Mouse (Mus musculus) ovary, postnatal 14 days (tissue): ENCODE results near the gene Kansl3.

Experiments used
- DNase-seq: peaks from one replicate; pipeline ENCODE4 v3.0.0; 2022; ENCODE audit warnings: low spot score

The Kansl3 gene

DNA sequence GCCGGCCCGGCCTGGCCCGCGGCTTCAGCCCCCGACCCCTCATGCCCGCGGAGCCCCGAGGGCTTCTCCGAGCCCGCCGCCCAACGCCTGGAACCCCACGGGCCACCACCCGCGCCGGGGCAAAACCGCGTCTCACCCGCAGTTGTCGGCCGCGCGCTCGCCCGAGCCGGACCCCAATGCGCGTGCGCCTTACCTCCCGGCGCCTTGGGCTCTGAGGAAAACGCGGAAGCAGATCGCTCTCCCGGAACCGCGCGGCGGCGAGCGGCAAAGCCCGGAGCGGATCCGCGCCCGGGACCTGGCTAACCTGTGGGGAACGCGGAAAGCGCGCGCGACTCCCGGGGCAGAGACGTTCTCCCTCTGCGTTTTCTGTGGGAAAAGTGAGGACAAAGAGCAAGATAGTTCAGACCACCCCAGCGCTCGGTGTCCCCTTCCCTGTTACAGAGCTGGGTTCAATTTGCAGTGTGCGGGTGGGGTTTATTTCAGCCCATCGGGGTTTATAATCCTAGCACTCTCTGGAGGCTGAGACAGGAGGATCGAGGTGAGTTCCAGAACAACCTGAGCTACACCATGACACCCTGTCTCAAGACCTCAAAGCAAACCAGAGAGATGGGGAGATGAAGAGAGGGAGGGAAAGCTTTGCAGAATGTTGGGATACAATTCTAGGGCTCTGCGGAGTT, at the start of gene Kansl3:
Gene Kansl3 (minus strand): TSS at position 213 of the 677 bp plus-strand sequence.
- peak; percentile 90 for DNase-seq

DNA sequence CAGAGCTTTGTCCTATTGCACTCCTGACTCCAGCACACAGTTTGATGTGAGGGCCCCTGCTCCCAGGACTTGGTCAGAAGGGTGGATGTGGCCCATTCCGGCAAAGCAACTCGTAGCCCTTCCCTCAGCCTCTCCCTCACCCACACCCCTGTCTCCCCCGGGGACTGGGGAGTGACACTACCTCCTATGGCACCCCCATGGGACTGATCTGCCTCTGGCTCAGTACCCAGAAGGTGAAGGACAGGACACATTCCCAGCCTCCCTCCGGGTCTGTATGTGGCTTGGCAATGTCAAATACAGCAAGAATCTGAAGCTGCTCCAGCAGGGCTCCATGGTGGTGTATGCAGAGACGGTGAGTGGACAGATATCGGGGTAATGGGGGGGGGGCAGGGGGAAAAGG, 35.5 kb upstream of the Kansl3 start:
- no peak for DNase-seq

DNA sequence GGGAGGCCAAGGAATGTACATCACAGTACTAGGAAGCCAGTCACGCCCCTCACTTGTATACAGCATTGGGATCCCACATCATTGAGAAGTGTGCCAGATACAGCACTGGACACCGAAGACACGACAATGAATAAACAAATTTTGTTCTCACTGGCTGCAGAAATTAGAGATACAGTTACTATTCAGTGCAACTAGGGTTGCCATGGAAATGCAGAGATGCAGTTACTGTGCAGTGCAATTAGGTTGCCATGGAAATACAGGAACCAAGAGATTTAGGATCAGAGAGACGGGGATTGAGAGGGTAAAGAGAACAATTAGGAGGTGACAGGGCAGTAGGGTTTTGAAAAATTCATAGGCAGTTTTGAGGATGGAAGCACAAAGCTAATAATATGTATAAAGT, 32.5 kb upstream of the Kansl3 start:
- no peak for DNase-seq

- no peak for DNase-seq
Measured at GRCm38 (mm10) chr1:36397041-36397440, 28.1 kb upstream of the Kansl3 start.

DNA sequence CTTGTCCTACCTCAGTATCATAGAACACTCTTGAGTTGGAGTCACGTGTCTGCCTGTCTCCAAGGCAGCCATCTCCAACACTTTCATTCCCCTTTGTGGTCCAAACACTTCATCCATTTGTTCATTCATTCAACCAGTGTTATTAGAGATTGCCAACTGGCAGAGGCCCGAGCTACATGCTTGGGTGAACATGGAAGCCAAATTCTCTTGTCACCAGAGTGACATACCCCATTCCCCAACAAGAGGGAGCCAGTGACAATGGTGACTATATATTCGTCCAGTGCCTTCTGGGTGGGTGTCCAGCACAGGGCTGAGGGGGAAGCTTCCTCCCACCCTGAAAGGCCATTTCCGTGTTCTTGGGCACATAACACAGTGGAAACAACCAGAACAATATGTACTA, 10.6 kb upstream of the Kansl3 start:
- no peak for DNase-seq

GRCm38 (mm10) chr1:36378880-36379279, 9.9 kb upstream of the Kansl3 start:
- no peak for DNase-seq

DNA sequence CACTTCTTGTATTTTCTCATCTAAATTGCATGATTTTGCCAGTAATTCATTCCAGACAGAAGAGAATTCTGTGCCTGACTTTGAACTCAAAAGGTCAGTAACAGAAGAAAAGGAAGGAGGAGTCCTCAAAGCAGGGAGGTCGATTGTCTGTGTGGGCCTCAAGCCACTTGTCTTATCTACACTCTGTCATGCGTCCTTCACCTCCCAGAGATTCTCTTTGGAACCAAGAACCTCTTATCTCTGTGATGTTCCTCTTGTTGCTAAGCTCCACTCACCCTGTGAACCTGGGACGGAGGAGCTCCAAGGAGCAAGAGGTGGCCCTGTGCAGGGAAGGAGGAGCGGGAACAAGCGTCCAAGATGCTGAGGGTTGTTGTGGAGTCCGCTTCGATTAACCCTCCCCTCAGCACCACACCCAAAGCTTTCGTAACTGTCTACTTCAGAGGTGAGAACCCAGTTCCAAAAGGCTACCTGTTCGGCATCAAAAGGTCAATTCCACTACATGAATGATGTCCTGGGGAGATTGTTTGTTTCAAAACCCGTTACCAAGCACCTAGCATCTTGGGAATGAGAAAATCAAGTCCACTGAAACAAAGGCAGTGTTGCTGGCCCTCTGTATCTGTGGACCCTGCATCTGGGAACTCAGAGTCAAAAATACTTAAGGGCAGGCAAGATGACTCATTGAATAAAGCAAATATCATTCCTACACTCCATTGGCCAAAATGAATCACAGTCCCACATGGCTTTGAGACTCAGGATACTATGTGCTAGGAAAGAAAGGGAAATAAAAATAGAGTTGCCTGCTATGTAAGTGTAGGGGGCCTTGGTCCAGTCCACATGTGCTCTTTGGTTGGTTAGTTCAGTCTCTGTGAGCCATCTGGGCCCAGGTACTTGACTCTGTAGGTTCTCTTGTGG, 3.2 kb upstream of the Kansl3 start, which contains the start of gene Fer1l5:
Gene Fer1l5 (plus strand): TSS at position 358 of the 912 bp plus-strand sequence.
- no peak for DNase-seq

DNA sequence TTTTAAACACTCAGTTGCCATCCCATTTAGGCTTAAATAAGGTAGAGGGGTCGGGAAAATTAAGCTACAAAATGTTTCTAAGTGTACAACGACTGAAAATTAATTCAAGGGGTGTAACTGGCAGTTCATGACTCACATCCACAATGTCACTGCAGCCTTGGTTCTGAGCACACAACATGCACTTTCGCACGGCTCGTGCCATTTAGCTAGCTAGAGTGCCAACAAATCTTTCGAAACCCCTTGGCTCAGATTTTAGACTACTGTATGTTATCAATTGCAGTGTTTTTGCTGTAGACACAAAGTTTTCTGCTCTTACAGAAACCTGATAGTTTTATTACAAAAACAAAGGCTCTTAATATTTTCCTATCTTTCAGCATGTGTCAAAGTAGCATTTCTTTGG, 1.9 kb upstream of the Kansl3 start:
- no peak for DNase-seq

DNA sequence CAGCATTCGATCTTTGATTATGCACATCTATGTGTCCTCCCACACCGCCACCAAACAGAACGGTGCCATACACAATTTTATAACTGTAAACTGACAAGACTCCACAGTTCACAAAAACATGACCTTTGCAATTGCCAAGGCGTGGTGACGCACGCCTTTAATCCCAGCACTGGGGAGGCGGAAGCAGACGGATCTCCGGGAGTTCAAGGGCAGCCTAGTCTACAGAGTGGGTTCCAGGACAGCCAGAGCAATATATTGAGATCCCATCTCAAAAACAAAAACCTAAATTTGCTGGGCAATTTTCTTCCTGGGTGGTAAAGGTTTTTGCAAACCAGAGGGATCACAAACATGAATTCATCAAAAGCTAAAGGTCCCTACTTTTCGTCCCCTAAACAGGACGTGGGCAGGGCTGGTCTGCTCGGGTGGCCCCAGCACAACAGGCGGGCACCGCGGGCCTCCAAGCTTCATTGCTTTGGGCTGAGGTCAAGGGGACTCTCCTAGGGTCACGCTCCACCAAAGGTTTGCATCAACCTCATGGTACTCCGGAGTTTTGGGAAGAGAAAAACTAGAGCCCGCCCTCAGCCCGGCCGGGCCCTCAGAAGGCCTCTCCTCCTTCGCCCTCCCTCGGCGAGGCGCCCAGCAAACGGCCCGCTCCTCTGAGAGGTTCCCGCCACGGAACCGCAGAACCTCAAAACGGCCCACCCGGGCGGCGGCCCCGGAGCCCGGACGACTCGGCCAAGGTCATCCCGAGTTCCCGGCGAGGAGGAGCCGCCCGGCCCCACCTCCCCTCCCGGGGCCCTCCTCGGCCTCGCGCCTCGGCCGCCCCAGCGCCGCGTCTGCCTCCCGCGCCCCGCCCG, 641 bp downstream of the Kansl3 start:
- no peak for DNase-seq

DNA sequence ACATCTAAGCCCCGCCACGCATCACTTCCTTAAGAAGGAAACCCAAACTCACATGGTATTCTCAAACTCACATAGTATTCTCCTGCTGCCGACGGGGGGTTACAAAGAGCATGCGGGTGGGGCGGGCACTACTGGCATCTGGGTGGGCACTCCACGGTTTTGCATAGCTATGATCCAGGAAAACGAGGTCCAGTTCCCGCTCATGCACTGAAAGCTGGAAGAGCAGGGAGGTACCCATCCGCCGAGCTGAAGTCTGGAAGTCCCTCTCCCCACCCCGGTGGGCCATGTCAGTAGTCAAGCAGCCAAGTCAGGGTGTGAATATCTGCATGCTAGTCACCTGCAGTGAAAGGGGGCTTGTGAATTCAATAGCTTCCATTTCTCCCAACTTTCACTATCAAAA, 1.3 kb downstream of the Kansl3 start:
- DNase-seq, result no peak

DNA sequence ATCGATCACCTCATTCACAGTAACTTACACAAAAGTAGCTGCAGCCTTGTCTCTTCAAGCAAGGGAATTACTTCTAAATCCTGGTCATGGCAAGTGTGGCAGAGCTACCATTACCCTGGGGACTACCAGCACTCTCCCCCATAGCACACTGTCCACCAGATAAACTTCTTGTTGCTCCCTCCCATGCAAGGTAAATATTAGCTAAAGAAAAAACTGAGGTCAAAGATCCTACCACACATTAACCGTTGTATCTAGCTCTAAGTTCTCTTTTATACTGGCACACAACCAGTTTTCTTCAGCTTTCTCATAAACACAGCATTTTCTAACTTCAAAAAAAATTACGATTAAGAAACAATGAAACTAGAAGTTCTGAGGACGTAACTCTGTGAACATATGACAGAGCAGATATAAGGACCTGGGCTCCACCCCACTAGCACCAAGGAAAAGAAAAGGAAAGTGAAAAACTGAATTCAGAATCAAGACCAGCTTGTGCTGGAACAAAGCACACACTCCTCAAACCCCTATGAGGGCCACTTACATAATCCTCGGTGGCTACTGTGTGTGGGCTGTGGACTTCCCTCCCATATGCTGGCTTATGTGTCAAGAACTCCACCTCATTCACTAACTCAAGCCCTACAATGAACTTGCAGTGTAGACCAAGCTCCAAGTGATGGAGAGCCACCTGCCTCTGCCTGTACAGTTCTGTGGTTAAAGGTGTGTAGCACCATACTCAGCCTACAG, 11.9 kb downstream of the Kansl3 start:
- no peak for DNase-seq

- DNase-seq, result no peak
Measured at GRCm38 (mm10) chr1:36352351-36352750, 16.6 kb downstream of the Kansl3 start.

- no peak for DNase-seq
Measured at GRCm38 (mm10) chr1:36342547-36342946, 26.4 kb downstream of the Kansl3 start.

DNA sequence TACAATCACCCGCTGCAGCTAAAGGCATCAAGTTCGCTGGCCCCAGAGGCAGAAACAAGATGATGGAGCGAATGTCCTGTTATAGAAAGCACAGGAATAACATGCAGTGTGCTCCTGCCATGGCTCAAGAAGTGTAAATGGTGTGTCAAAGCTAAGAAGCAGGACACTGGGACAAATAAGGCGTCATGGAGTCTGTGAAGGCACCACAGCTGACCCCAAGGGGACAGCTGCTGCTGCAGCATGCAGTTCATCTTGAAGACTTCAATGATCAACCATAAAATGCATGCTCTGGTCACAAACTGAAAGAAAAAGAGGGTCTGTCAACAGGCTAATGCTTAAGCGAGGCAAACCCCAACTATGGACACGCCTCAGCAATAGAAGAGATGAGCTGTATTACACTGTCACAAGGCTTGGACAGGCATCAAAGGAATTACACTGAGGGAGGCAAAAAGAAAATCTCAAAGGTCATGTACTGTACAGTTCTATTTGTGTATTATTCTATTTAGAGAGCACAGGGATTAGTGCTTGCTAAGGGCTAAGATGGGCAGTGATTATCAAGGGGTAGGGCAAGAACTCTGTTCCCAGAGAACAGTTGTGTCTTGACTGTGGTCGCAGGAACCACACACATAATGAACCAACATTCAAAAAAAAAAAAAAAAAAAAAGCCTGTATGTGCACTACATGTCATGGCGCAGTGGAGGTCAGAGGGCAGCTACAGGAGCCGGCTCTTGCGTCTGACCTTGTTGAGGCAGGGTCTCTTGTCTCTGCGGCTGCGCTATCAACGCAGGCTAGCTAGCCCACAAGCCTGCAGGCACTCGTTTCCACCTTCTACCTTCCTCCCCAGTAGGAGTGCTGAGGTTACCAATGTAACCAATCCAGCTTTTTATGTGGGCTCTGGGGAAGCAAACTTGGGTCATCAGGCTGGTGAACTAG, 35.8 kb downstream of the Kansl3 start:
- DNase-seq, result no peak

GRCm38 (mm10) chr1:36331743-36332142, 37.2 kb downstream of the Kansl3 start:
- no peak for DNase-seq

GRCm38 (mm10) chr1:36326815-36327214, 42.2 kb downstream of the Kansl3 start:
- no peak for DNase-seq

- DNase-seq, result no peak
Measured at GRCm38 (mm10) chr1:36325900-36326321, 43.1 kb downstream of the Kansl3 start.

- peak; percentile 31 for DNase-seq
Measured at GRCm38 (mm10) chr1:36323746-36324448, 45.1 kb downstream of the Kansl3 start.

GRCm38 (mm10) chr1:36323076-36323475, 45.9 kb downstream of the Kansl3 start:
- DNase-seq, result no peak
